Mouse (Mus musculus) embryonic facial prominence, embryonic 12.5 days (tissue): ENCODE measurements around the gene Tspan11. TPM values are rescaled to one million over a fixed set of nuclear protein-coding genes. Genes with fewer than 3 reads are reported as not detected.

Experiments
- ATAC-seq: fragments of 200-750 bp; cut with Nextera tagmentation; 2 replicates; pipeline ENCODE4 v1.8.0; 2017; ENCODE audit not compliant: insufficient number of reproducible peaks, insufficient read depth, low FRiP score, low TSS enrichment
- H3K27ac ChIP-seq: fragments of 300-500 bp; sonication (generic); 2 replicates; pipeline ENCODE4 v1.5.1; 2016; ENCODE audit warnings: mild to moderate bottlenecking
- H3K27me3 ChIP-seq: fragments of 300-500 bp; sonication (generic); 2 replicates; pipeline ENCODE4 v1.6.1; 2016; ENCODE audit warnings: mild to moderate bottlenecking, moderate library complexity
- H3K36me3 ChIP-seq: fragments of 300-500 bp; sonication (generic); 2 replicates; pipeline ENCODE4 v1.6.1; 2016; ENCODE audit warnings: mild to moderate bottlenecking
- H3K4me1 ChIP-seq: fragments of 300-500 bp; sonication (generic); 2 replicates; pipeline ENCODE4 v1.6.1; 2016
- H3K4me2 ChIP-seq: fragments of 300-500 bp; sonication (generic); replicated peaks from 2 replicates; pipeline ENCODE4 v1.6.1; 2016; ENCODE audit warnings: mild to moderate bottlenecking, moderate library complexity
- H3K4me3 ChIP-seq: fragments of 300-500 bp; sonication (generic); 2 replicates; pipeline ENCODE4 v1.5.1; 2016; ENCODE audit warnings: mild to moderate bottlenecking
- H3K9ac ChIP-seq: fragments of 300-500 bp; sonication (generic); 2 replicates; pipeline ENCODE4 v1.6.1; 2016; ENCODE audit warnings: mild to moderate bottlenecking, moderate library complexity
- H3K9me3 ChIP-seq: fragments of 300-500 bp; sonication (generic); 2 replicates; pipeline ENCODE4 v1.6.1; 2016; ENCODE audit warnings: mild to moderate bottlenecking, moderate library complexity
- WGBS: fragments of 180-500 bp; shearing (Covaris S2); methylation state at CpG from one replicate; pipeline ENCODE4 v1.1.7; 2016; 5-methylcytosine and 5-hydroxymethylcytosine counted together
- polyA plus RNA-seq: library from polyadenylated mRNA; unstranded; fragments of >200 nt; fragmentation: Nextera tagmentation; extraction: Ambion mirVana; gene quantifications from 2 replicates; pipeline ENCODE4 v1.2.1, GENCODE M21; 2016

Tspan11 gene
- polyA plus RNA-seq: 20.8 and 24.7 TPM in 2 replicates

GRCm38 (mm10) chr6:127887511-127888421 is at the start of gene Tspan11:
Gene Tspan11 (plus strand): TSS chr6:127887589.
- WGBS: 3% methylated on average over 36 of the region's 36 CpGs
- H3K27ac ChIP-seq: peak within 1 kb of the TSS; percentile 78

GRCm38 (mm10) chr6:127837910-127838309 is 49.5 kb upstream of the Tspan11 start:
- 90% methylated on average over 4 of the region's 4 CpGs for WGBS
- H3K36me3 ChIP-seq: no peaks in the 10 kb centered on the region
- H3K4me3 ChIP-seq: no peak overlapping the region
- H3K9me3 ChIP-seq: no peaks in the 10 kb centered on the region
- H3K27ac ChIP-seq: no peak overlapping the region
- no peak for ATAC-seq
- no peaks in the 10 kb centered on the region for H3K4me1 ChIP-seq
- no peak overlapping the region for H3K4me2 ChIP-seq
- H3K9ac ChIP-seq: no peak overlapping the region
- H3K27me3 ChIP-seq: no peaks in the 10 kb centered on the region

More at GRCm38 (mm10) chr6:127887511-127888421, at the start of gene Tspan11:
- H3K4me2 ChIP-seq: peak within 1 kb of the TSS; percentile 71
- ATAC-seq: peak; percentile 62; the same call in 1 of the 2 replicates
- H3K27me3 ChIP-seq: no peaks in the 10 kb centered on the region
- H3K36me3 ChIP-seq: no peaks in the 10 kb centered on the region
- peak within 1 kb of the TSS; percentile 65 for H3K9ac ChIP-seq
- H3K4me1 ChIP-seq: peaks cover 14% of the 10 kb centered on the region
- peak within 1 kb of the TSS; percentile 50 for H3K4me3 ChIP-seq
- no peaks in the 10 kb centered on the region for H3K9me3 ChIP-seq

- Histone ChIP-seq H3K4me3 (no peak overlapping the region), H3K27me3 (no peaks in the 10 kb centered on the region), H3K9me3 (no peaks in the 10 kb centered on the region), H3K36me3 (no peaks in the 10 kb centered on the region), H3K27ac (no peak overlapping the region), H3K4me1 (no peaks in the 10 kb centered on the region), H3K9ac (no peak overlapping the region), H3K4me2 (no peak overlapping the region)
- WGBS: 82% methylated on average over 2 of the region's 2 CpGs
- no peak for ATAC-seq
Observed at GRCm38 (mm10) chr6:127839538-127839937, 47.9 kb upstream of the Tspan11 start.

GRCm38 (mm10) chr6:127840171-127840570 is 47.2 kb upstream of the Tspan11 start:
- Histone ChIP-seq H3K4me3 (no peak overlapping the region), H3K27me3 (no peaks in the 10 kb centered on the region), H3K36me3 (no peaks in the 10 kb centered on the region), H3K27ac (no peak overlapping the region), H3K4me2 (no peak overlapping the region), H3K9me3 (no peaks in the 10 kb centered on the region), H3K9ac (no peak overlapping the region), H3K4me1 (no peaks in the 10 kb centered on the region)
- no peak for ATAC-seq
- WGBS: 73% methylated on average over 7 of the region's 7 CpGs

- Histone ChIP-seq H3K9ac (no peak overlapping the region), H3K27ac (no peak overlapping the region), H3K4me3 (no peak overlapping the region), H3K4me1 (no peaks in the 10 kb centered on the region), H3K27me3 (no peaks in the 10 kb centered on the region), H3K36me3 (no peaks in the 10 kb centered on the region), H3K4me2 (no peak overlapping the region), H3K9me3 (no peaks in the 10 kb centered on the region)
- no peak for ATAC-seq
- WGBS: 68% methylated on average over 7 of the region's 7 CpGs
Observed at GRCm38 (mm10) chr6:127841326-127841725, 46.1 kb upstream of the Tspan11 start.

GRCm38 (mm10) chr6:127846521-127846920 is 40.9 kb upstream of the Tspan11 start:
- Histone ChIP-seq H3K36me3 (no peaks in the 10 kb centered on the region), H3K27ac (no peak overlapping the region), H3K4me2 (no peak overlapping the region), H3K9me3 (no peaks in the 10 kb centered on the region), H3K9ac (no peak overlapping the region), H3K4me1 (no peaks in the 10 kb centered on the region), H3K27me3 (no peaks in the 10 kb centered on the region), H3K4me3 (no peak overlapping the region)
- WGBS: 74% methylated on average over 6 of the region's 6 CpGs
- no peak for ATAC-seq

GRCm38 (mm10) chr6:127849496-127849895 is 37.9 kb upstream of the Tspan11 start:
- 81% methylated on average over 6 of the region's 6 CpGs for WGBS
- Histone ChIP-seq H3K4me2 (no peak overlapping the region), H3K27me3 (no peaks in the 10 kb centered on the region), H3K4me3 (no peak overlapping the region), H3K4me1 (peaks cover 12% of the 10 kb centered on the region), H3K27ac (no peak overlapping the region), H3K9ac (no peak overlapping the region), H3K9me3 (no peaks in the 10 kb centered on the region), H3K36me3 (no peaks in the 10 kb centered on the region)
- ATAC-seq: no peak

GRCm38 (mm10) chr6:127851611-127852010 is 35.8 kb upstream of the Tspan11 start:
- H3K9me3 ChIP-seq: no peaks in the 10 kb centered on the region
- WGBS: 89% methylated on average over 4 of the region's 4 CpGs

GRCm38 (mm10) chr6:127853241-127853640 is 34.1 kb upstream of the Tspan11 start:
- no peaks in the 10 kb centered on the region for H3K27me3 ChIP-seq
- 91% methylated on average over 7 of the region's 7 CpGs for WGBS
- H3K9me3 ChIP-seq: no peaks in the 10 kb centered on the region
- H3K27ac ChIP-seq: peak overlapping the region; percentile 46; the same call in 1 of the 2 replicates
- no peak overlapping the region for H3K9ac ChIP-seq
- H3K4me1 ChIP-seq: peaks cover 26% of the 10 kb centered on the region
- ATAC-seq: no peak
- peak overlapping the region; percentile 31 for H3K4me2 ChIP-seq
- H3K4me3 ChIP-seq: no peak overlapping the region
- H3K36me3 ChIP-seq: no peaks in the 10 kb centered on the region

More at GRCm38 (mm10) chr6:127851611-127852010, 35.8 kb upstream of the Tspan11 start:
- Histone ChIP-seq H3K9ac (no peak overlapping the region), H3K27ac (no peak overlapping the region), H3K27me3 (no peaks in the 10 kb centered on the region), H3K4me3 (no peak overlapping the region), H3K4me2 (no peak overlapping the region), H3K4me1 (peaks cover 26% of the 10 kb centered on the region), H3K36me3 (no peaks in the 10 kb centered on the region)
- no peak for ATAC-seq

GRCm38 (mm10) chr6:127853771-127854687 is 33.4 kb upstream of the Tspan11 start:
- H3K4me2 ChIP-seq: peak overlapping the region; percentile 31

GRCm38 (mm10) chr6:127854688-127855013 is 32.7 kb upstream of the Tspan11 start:
- no peaks in the 10 kb centered on the region for H3K27me3 ChIP-seq
- WGBS: 83% methylated on average over 2 of the region's 2 CpGs
- peaks cover 26% of the 10 kb centered on the region for H3K4me1 ChIP-seq
- H3K4me3 ChIP-seq: no peak overlapping the region
- H3K36me3 ChIP-seq: no peaks in the 10 kb centered on the region
- no peak for ATAC-seq
- no peak overlapping the region for H3K9ac ChIP-seq
- no peaks in the 10 kb centered on the region for H3K9me3 ChIP-seq
- H3K27ac ChIP-seq: 0 out of 2 replicates have a peak overlapping the region, but pooled peaks have one; percentile 17
- peak overlapping the region; percentile 31; the same call in 1 of the 2 replicates for H3K4me2 ChIP-seq

More at GRCm38 (mm10) chr6:127853771-127854687, 33.4 kb upstream of the Tspan11 start:
- WGBS: 14% methylated on average over 16 of the region's 16 CpGs
- no peaks in the 10 kb centered on the region for H3K36me3 ChIP-seq
- peaks cover 26% of the 10 kb centered on the region for H3K4me1 ChIP-seq
- H3K27me3 ChIP-seq: no peaks in the 10 kb centered on the region
- H3K27ac ChIP-seq: peak overlapping the region; percentile 46
- H3K9ac ChIP-seq: no peak overlapping the region
- H3K4me3 ChIP-seq: no peak overlapping the region
- no peaks in the 10 kb centered on the region for H3K9me3 ChIP-seq
- ATAC-seq: no peak; the same call in 1 of the 2 replicates
